Comparison of ENCODE assay signal across 10 mouse cellular contexts in the genomic region with DNA sequence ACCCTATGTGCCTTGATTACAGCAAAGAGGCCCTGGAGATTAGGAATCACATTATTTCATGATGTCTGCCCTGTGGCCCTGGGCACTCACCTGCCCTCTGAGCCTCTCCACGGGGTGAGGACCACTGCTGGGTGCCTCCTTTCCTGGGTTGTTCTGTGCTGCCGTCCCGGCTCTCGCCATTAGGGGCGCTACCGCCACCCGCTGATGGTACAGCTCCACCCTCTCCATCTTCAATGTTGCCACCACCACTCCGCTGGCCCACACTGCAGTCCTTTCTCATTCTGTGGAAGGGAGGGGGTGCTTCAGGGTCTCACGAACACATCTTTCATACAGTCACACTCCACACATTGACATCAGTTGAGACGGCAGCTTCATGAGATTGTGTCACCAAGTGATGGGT. TPM values are rescaled to one million over a fixed set of nuclear protein-coding genes. Genes with fewer than 3 reads are reported as not detected.
A peak's percentile ranks its signal among the peaks of the same experiment; 100 is the strongest.
DNase-seq lines count a peak whose midpoint lies in the region; ATAC-seq and TF ChIP-seq lines count a peak whose summit lies in the region.
"Had no signal": no experiment of that assay in that cellular context is flagged by ENCODE, and none has a peak within 500 bp of the region (broad histone marks: within the 10 kb centered on the region; RNA-seq: fewer than 3 reads in every experiment).

No protein-coding gene starts in this region.

- peak; percentile 56 to 62 for DNase-seq in cerebellum, postnatal 10 days
- DNase-seq in cerebellum, adult 11-12 months, result no peak
- DNase-seq in kidney, postnatal 10 days, result peak; percentile 48
- DNase-seq in adrenal gland, postnatal 36 days, result peak; percentile 45 to 49
- no peak for DNase-seq in lung, postnatal 0 days (ENCODE audit: low spot score)
- peak; percentile 72 for DNase-seq in testis, postnatal 10 days (ENCODE audit: low spot score)
- no peak for DNase-seq in frontal cortex, postnatal 10 days (ENCODE audit: low spot score in 2 of 2)

- peaks cover 9% of the 10 kb centered on the region for H3K4me1 ChIP-seq in kidney, embryonic 14.5 days (ENCODE audit: control insufficient read depth, insufficient read depth, low read length)
- H3K4me1 ChIP-seq in lung, postnatal 0 days (ENCODE audit: insufficient read depth, low read depth, low read length), result peaks cover 5% of the 10 kb centered on the region; the same call in 1 of the 2 replicates

- 0 out of 2 replicates have a peak, but pooled peaks cover 6% of the 10 kb centered on the region for H3K9me3 ChIP-seq in kidney, embryonic 14.5 days (ENCODE audit: control insufficient read depth, low read length)
- no peaks in the 10 kb centered on the region for H3K9me3 ChIP-seq in lung, postnatal 0 days (ENCODE audit: low read length)
- H3K9me3 ChIP-seq: embryonic facial prominence, embryonic 15.5 days had no signal

- H3K27me3 ChIP-seq in kidney, embryonic 14.5 days (ENCODE audit: control insufficient read depth, insufficient read depth, low read length), result no peaks in the 10 kb centered on the region
- no peaks in the 10 kb centered on the region for H3K27me3 ChIP-seq in lung, postnatal 0 days (replicated peaks; ENCODE audit: insufficient read depth, low read length)
- H3K27me3 ChIP-seq: embryonic facial prominence, embryonic 15.5 days had no signal

- no peak overlapping the region for H3K9ac ChIP-seq in kidney, embryonic 14.5 days (ENCODE audit: low read depth, low read length)
- H3K9ac ChIP-seq in lung, postnatal 0 days (replicated peaks; ENCODE audit: low read depth), result no peak overlapping the region
- H3K9ac ChIP-seq: embryonic facial prominence, embryonic 15.5 days had no signal

- H3K36me3 ChIP-seq in kidney, embryonic 14.5 days (ENCODE audit: control insufficient read depth, insufficient read depth, low read length), result no peaks in the 10 kb centered on the region
- no peaks in the 10 kb centered on the region for H3K36me3 ChIP-seq in lung, postnatal 0 days (ENCODE audit: insufficient read depth, low read length)
- H3K36me3 ChIP-seq: embryonic facial prominence, embryonic 15.5 days; G1E had no signal

- 49% methylated on average over 10 of the region's 10 CpGs for WGBS in kidney, embryonic 14.5 days
- WGBS in lung, postnatal 0 days, result 45% methylated on average over 10 of the region's 10 CpGs

- ATAC-seq in kidney, embryonic 14.5 days (ENCODE audit: low FRiP score, low TSS enrichment), result no peak
- no peak for ATAC-seq in lung, postnatal 0 days

- TF ChIP-seq EP300 in lung, postnatal 0 days (IDR thresholded peaks at IDR 0.05), result no peak

- no peak overlapping the region for H3K4me2 ChIP-seq in kidney, embryonic 14.5 days (replicated peaks; ENCODE audit: low read depth, low read length)
- H3K4me2 ChIP-seq in lung, postnatal 0 days (replicated peaks; ENCODE audit: low read depth, low read length), result no peak overlapping the region
- H3K4me2 ChIP-seq: embryonic facial prominence, embryonic 15.5 days had no signal

- H3K4me3 ChIP-seq in kidney, embryonic 14.5 days (ENCODE audit: low read length), result no peak overlapping the region
- no peak overlapping the region for H3K4me3 ChIP-seq in lung, postnatal 0 days (ENCODE audit: low read depth, low read length)
- H3K4me3 ChIP-seq: embryonic facial prominence, embryonic 15.5 days had no signal

- no peak overlapping the region for H3K27ac ChIP-seq in kidney, embryonic 14.5 days (ENCODE audit: low read depth, low read length)
- no peak overlapping the region for H3K27ac ChIP-seq in lung, postnatal 0 days (ENCODE audit: low read length)
- H3K27ac ChIP-seq: embryonic facial prominence, embryonic 15.5 days had no signal

- peak; percentile 73 for TF ChIP-seq CTCF in lung, postnatal 0 days (IDR thresholded peaks at IDR 0.05)

RNA-seq across cellular contexts. Expression of a gene that starts 29.3 kb away (rescaled TPM):
- 28.5 and 29.3 TPM in 2 replicates for polyA plus RNA-seq in kidney, embryonic 14.5 days (2014; fragmentation: Nextera tagmentation; extraction: Ambion mirVana)
- total RNA-seq in adrenal gland, postnatal 36 days (2021), result 10 to 100 TPM; 17.2 to 23.3 TPM
- 31.2 and 34.0 TPM in 2 replicates for polyA plus RNA-seq in lung, postnatal 0 days (2015; fragmentation: Nextera tagmentation; extraction: Ambion mirVana)
- total RNA-seq: G1E had no signal
- polyA plus RNA-seq: G1E had no signal

Comparison
In these comparisons a context has a peak if more than half of its experiments do, and no peak if none do; other contexts are left out.
1. DNase-seq: peak in cerebellum, postnatal 10 days (2 of 2), kidney, postnatal 10 days (single experiment), adrenal gland, postnatal 36 days (2 of 2) and testis, postnatal 10 days (single experiment); none in cerebellum, adult 11-12 months (single experiment), lung, postnatal 0 days (single experiment) and frontal cortex, postnatal 10 days (0 of 2).